Mouse (Mus musculus): Measurements from ENCODE around the gene Lrrc41.

DNA sequence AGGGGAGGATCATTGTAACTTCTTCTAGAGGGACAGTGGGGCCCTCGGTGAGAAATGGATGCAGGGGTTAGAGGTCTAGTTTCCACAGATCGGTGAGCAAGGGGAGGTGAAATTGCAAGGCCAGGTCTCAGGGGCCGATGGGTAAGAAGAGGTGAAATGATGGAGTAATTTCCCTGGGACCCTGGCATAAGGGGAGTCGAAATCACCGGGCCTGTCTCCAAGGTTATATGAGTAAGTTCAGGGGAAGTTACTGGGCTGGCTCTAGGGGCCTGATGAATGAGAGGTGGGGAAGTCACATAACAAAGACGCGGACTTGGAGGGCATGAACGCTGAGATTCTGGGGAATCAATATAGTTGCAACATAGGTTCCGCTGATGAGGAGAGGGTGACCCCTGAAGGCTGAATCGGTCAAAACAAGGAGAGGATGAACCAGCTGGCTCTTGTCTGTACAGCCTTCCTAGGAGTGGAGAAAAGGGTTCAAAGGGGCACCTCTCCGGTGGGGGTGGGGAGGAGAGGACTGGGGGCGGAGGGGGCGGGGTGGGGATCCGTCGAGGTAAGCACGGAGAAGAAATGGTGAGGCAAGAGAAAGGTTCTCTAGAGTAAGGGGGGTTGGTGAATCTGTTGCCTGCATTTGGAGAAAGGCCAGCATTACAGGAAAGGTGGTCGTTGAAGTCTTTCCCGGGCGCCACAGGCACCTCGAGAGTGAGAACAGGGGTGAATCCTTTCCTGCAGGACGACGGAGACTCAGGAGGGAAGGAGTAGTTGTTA is 22.4 kb upstream of the Lrrc41 start:
- TF ChIP-seq JUND (IDR thresholded peaks at IDR 0.05; ENCODE audit: low read depth, low read length) (no peak), HCFC1 (IDR thresholded peaks at IDR 0.05; ENCODE audit: low read depth, low read length) (no peak), MEF2A (IDR thresholded peaks at IDR 0.05; ENCODE audit: extremely low read depth, insufficient replicate concordance, low read depth, low read length, poor library complexity, severe bottlenecking) (no peak), MAFK (IDR thresholded peaks at IDR 0.05; ENCODE audit: borderline replicate concordance, low read depth, low read length) (no peak), USF1 (IDR thresholded peaks at IDR 0.05; ENCODE audit: low read depth, low read length) (no peak), SIN3A (IDR thresholded peaks at IDR 0.05; ENCODE audit: low read length) (no peak), CTCF (IDR thresholded peaks at IDR 0.05 in 2 of 3, conservative IDR thresholded peaks at IDR 0.05 in 1 of 3; ENCODE audit: control insufficient read depth in 1 of 3, insufficient read depth in 1 of 3, low read depth in 2 of 3, low read length in 3 of 3, poor library complexity in 1 of 3, severe bottlenecking in 1 of 3) (peak in 1 of 3 experiments; percentile 44; a peak in 3 of 6 replicates), ZC3H11A (IDR thresholded peaks at IDR 0.05; ENCODE audit: low read depth, low read length) (no peak), TAL1 (IDR thresholded peaks at IDR 0.05; ENCODE audit: low read length) (no peak), ZKSCAN1 (IDR thresholded peaks at IDR 0.05; ENCODE audit: low read depth, low read length) (no peak)
